Mouse (Mus musculus) frontal cortex, adult 2 months (tissue): ENCODE data around the gene Ndufa12. TPM values are rescaled to one million over a fixed set of nuclear protein-coding genes. Genes with fewer than 3 reads are reported as not detected.

Experiments used
- DNase-seq, 2 experiments: peaks; one replicate each; pipeline ENCODE4 v3.0.0; 2022; ENCODE audit warnings: low spot score in 1 of 2; ENCODE audit errors: extremely low spot score in 1 of 2
- polyA plus RNA-seq: library from polyadenylated mRNA; depleted of rRNA; stranded (reverse); fragments of >200 nt; gene quantifications from 2 replicates; pipeline ENCODE4 v1.2.3, GENCODE M21; 2012; rRNA removed

Gene Ndufa12
- polyA plus RNA-seq, result 249 and 271 TPM in 2 replicates

- peak; percentile 89 to 98 for DNase-seq
Measured at GRCm38 (mm10) chr10:94198482-94199405, at the start of gene Ndufa12. Gene Ndufa12 (plus strand): TSS chr10:94198720.

- no peak for DNase-seq
Measured at GRCm38 (mm10) chr10:94151488-94151887, 47.0 kb upstream of the Ndufa12 start.

DNA sequence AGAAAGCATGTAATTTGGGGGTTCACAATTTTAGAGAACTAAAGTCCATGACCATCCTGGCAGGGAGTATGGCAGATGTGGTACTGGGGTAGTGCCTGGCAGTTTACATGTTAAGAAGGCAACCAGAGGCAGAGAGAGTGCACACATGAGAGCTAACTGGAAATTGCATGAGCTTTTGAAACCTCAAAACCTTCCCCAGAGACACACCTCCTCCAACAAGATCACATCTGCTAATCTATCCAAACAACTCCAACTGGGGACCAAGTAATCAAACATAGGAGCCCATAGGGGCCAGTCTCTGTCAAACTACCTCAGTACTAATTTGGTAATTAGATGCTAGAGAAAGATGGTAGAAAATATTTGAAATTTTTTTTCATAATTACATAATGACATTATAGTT lies 44.7 kb upstream of the Ndufa12 start:
- DNase-seq, result no peak

- DNase-seq, result no peak
Measured at GRCm38 (mm10) chr10:94158962-94159361, 39.6 kb upstream of the Ndufa12 start.

DNA sequence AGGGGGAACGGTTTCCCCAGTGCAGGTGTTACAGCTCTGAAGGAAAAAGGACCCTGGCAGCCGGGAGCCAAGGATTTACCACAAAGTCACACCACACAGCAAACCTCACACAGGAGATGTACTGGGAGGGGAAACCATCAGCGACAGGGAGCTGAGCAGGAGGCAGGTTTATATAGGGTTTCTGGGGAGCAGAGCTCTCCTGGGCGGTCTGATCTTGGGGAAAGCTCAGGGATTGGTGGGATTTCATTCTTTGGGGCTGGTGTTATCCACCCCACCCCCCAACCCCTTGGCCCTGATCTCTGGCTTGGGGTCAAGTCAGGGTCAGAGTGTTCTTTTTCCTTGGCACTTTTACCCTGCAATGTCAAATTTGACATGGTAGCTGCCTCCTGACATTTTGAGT lies 39.1 kb upstream of the Ndufa12 start:
- DNase-seq, result no peak

DNA sequence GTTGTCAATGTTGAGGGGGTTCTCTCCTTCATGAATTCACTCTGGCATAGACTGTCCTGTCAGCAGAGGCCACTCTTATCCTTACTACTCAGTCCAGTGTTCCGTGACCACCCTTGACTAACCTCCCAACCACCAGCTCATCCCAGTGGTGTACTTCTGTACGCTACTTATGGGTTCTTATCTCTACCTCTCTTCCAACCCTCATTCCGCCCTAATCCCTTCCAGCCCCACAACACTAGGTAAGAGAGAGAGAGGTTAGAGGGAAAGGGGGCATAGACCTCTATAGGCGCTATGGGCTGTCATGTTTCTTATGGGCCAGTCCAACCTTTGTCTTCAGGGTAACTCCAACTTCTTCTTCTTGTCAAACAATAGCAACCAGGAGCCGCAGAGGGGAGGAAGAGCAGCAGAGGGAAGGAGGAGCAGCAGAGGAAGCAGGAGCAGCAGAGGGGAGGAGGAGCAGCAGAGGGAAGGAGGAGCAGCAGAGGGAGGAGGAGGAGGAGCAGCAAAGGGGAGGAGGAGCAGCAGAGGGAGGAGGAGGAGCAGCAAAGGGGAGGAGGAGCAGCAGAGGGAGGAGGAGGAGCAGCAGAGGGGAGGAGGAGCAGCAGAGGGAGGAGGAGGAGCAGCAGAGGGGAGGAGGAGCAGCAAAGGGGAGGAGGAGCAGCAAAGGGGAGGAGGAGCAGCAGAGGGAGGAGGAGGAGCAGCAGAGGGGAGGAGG lies 37.3 kb upstream of the Ndufa12 start:
- DNase-seq, result no peak

- no peak for DNase-seq
Measured at GRCm38 (mm10) chr10:94162031-94162430, 36.5 kb upstream of the Ndufa12 start.

DNA sequence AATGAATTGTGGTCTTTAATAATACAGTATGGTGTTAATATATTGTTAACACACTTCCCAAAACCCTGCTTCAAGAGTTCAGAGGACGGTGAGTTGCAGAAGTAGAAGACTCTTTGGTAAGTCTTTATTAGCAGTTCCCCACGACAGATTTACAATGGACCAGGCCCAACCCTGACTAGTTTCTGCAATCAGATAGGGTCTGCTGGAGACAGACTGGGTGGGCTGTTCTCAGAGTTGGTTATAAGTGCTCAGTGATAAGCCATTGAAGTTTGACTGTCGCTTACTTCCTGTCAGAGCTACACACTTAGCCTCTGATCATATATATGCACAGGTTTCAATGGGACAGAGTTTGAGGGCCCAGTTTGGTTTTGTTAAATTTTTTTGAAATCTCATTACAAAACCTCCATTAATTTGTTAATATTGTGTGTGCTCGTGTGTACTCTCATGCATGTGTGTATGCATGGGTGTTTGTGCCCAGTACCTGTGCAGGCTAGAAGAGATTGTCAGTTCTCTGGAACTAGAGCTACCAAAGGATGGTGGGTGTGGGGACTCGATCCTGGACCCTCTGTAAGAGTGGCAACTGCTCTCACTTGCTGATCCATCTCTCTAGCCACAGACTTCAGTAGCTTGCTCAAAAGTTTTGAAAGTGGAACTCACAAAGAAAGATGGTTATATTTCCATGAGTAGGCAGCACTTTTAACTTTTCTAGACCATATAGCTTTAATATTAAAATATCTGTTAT lies 34.2 kb upstream of the Ndufa12 start:
- no peak for DNase-seq

DNA sequence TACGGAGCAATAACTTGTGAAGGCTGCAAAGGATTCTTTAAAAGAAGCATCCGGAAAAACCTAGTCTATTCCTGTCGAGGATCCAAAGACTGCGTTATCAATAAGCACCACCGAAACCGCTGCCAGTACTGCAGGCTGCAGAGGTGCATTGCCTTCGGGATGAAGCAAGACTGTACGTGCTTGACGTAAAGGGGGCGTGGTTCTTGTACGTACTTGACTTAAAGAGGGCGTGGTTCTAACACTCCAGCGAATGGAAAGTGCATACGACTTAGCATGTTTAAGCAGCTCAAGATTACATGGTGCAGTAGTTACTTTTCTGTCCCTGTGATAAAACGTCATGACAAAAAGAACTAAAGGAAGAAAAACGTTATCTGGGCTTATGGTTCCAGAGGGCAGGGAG lies 33.1 kb upstream of the Ndufa12 start:
- DNase-seq, result no peak

GRCm38 (mm10) chr10:94167051-94167750 lies 31.3 kb upstream of the Ndufa12 start:
- no peak for DNase-seq

- no peak for DNase-seq
Measured at GRCm38 (mm10) chr10:94171440-94172130, 26.9 kb upstream of the Ndufa12 start.

DNA sequence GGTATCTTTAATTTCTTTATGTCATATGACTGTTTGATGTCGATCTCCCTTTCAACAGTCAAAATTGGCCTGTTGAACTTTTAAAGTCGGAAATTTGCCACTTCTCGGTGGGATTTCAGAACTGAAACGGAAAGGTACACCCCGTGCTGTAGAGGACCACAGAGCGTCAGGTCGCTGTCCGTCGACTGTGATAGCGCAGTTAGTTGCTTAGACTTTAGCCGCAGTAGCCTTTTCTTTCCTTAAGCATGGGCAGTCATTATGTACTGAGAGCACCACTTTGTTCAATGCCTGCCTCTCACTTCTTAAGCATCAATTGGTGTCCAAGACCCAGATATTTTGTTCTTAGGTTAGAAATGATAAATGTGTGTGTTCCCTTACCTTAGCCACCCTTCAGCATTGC lies 26.4 kb upstream of the Ndufa12 start:
- DNase-seq, result no peak

DNA sequence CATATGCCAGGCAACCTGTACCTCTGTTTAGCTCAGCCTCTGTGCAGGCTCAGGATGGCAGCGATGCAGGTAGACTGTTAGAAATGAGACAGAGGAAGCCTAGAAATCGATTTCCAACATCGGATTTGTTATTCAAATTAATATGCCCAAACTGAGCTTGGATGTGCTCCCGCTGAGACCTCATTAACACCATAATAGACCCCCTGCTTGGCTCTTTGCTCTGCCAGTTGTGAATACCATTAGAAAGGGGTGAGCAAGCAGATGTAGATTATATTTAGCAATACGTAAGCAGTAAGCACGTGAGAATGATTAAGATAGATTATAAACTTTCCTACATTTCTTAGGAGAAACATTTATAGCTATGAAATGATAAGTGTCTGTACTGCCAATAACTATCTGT lies 25.8 kb upstream of the Ndufa12 start:
- peak in 1 of 2 experiments; percentile 11 for DNase-seq

- no peak for DNase-seq
Measured at GRCm38 (mm10) chr10:94174652-94175051, 23.9 kb upstream of the Ndufa12 start.

DNA sequence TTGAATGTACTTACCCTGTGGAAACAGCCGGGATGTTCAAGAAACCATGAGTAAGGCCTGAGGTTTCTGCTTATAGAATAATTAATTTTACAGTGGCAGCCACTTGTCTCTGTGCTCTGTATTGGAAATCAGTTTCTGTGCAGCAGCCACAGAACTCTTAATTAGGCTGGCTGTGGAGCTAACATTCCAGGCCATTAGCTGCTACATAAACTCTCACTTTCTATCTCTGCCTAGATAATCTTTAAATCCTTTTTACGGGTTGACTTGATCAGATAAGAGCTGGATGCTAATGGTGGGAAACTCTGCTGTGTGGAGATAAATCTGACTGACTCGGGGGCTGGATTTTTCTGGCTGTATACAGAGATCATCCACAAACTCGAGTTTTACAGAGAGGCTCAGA lies 15.3 kb upstream of the Ndufa12 start:
- DNase-seq, result no peak

- no peak for DNase-seq
Measured at GRCm38 (mm10) chr10:94204973-94205372, 6.5 kb downstream of the Ndufa12 start.

DNA sequence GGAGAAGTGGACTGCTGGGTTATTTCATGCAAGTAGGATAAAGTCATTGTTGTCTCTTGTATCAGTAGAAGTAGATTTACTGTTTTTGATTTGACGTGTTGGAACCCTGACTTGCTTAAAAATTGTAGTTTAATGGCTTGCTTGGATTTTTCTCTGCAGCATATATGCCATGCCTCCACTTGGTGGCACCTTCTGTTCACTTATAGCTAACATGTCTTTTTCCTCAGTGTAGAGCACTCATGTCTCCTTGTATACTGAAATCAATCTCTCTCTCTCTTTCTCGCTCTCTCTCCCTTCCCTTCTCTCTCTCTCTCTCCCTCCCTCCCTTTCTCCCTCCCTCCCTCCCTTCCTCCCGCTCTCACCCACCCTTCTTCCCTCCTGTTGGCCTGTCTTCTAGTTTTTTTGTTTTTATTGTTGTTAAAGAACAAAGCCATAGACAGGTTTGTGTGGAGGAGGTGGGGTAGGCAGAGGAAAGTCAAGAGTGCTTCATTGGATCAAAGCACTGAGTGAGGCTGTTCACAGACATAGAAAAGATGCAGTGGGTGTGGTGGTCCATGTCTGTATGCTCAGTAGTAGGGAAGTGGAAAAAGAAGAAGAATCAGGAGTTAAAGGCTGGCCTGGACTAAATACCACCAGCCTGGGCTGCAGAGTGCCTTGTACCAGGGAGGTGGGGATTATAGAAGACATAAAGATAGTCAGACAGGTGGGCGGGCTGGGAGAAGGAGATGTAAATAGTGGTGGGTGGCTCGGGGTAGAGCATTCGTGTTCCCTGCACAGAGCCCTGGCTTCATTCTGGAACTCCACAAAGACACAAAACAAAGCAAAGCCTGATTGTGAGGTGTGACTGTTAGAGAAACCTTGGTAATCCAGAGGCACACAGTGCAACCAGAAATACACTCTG lies 12.4 kb downstream of the Ndufa12 start:
- peak in 1 of 2 experiments; percentile 66 for DNase-seq

GRCm38 (mm10) chr10:94211725-94212124 lies 13.2 kb downstream of the Ndufa12 start:
- no peak for DNase-seq
